ENCODE assay signal across 26 mouse cellular contexts in genomic region chr10:81491018-81491417, GRCm38 (mm10). TPM values are rescaled to one million over a fixed set of nuclear protein-coding genes. Genes with fewer than 3 reads are reported as not detected.
"Had no signal": no experiment of that assay in that cellular context is flagged by ENCODE, and none has a peak within 500 bp of the region (broad histone marks: within the 10 kb centered on the region; RNA-seq: fewer than 3 reads in every experiment).

No protein-coding gene starts in this region.

- H3K4me3 ChIP-seq: heart, embryonic 10.5 days; heart, embryonic 13.5 days; heart, embryonic 15.5 days; hindbrain, embryonic 12.5 days; hindbrain, embryonic 15.5 days; kidney, embryonic 15.5 days; limb, embryonic 13.5 days; limb, embryonic 15.5 days; liver, embryonic 12.5 days had no signal

- DNase-seq: gastrocnemius, postnatal 14 days; gastrocnemius, postnatal 36 days; heart, adult 18-20 months; heart, postnatal 14 days; heart, postnatal 36 days; kidney, adult 11 months; kidney, adult 2 months; kidney, adult 9 months; kidney, postnatal 14 days; kidney, postnatal 36 days; layer of hippocampus, adult 9-11 months; layer of hippocampus, postnatal 36 days; left cerebral cortex, postnatal 4 days had no signal

- H3K9ac ChIP-seq: heart, embryonic 13.5 days; heart, embryonic 15.5 days; hindbrain, embryonic 12.5 days; hindbrain, embryonic 15.5 days; kidney, embryonic 15.5 days; limb, embryonic 13.5 days; limb, embryonic 15.5 days; liver, embryonic 12.5 days; liver, embryonic 14.5 days had no signal

- H3K4me2 ChIP-seq: heart, embryonic 13.5 days; heart, embryonic 15.5 days; hindbrain, embryonic 12.5 days; hindbrain, embryonic 15.5 days; kidney, embryonic 15.5 days; limb, embryonic 13.5 days; limb, embryonic 15.5 days; liver, embryonic 12.5 days had no signal

- H3K27ac ChIP-seq: heart, embryonic 10.5 days; heart, embryonic 13.5 days; heart, embryonic 15.5 days; hindbrain, embryonic 12.5 days; hindbrain, embryonic 15.5 days; hindbrain, postnatal 0 days; kidney, embryonic 15.5 days; kidney, postnatal 0 days; limb, embryonic 13.5 days; limb, embryonic 15.5 days; liver, embryonic 12.5 days; liver, embryonic 14.5 days had no signal

- H3K9me3 ChIP-seq: heart, embryonic 10.5 days; heart, embryonic 13.5 days; heart, embryonic 15.5 days; hindbrain, embryonic 12.5 days; hindbrain, embryonic 15.5 days; kidney, embryonic 15.5 days; limb, embryonic 13.5 days; limb, embryonic 15.5 days; liver, embryonic 12.5 days had no signal

- ATAC-seq: hindbrain, postnatal 0 days; liver, embryonic 12.5 days had no signal

- H3K27me3 ChIP-seq: heart, embryonic 13.5 days; heart, embryonic 15.5 days; hindbrain, embryonic 12.5 days; hindbrain, embryonic 15.5 days; kidney, embryonic 15.5 days; limb, embryonic 13.5 days; limb, embryonic 15.5 days; liver, embryonic 12.5 days had no signal

RNA-seq across cellular contexts. Expression of gene Celf5, which starts 8.5 kb away (rescaled TPM):
- polyA plus RNA-seq: liver, adult 2 months had no signal
